Mouse (Mus musculus): ENCODE data around the gene Slc2a9. TPM values are rescaled to one million over a fixed set of nuclear protein-coding genes. Genes with fewer than 3 reads are reported as not detected.

The Slc2a9 gene
- polyA plus RNA-seq, 1 experiment from 2014 or later, result 1.2 TPM

- no peak overlapping the region for H3K4me3 ChIP-seq (ENCODE audit: low read depth, low read length)
- WGBS, result 92% methylated on average over 6 of the region's 6 CpGs
- H3K36me3 ChIP-seq (ENCODE audit: control insufficient read depth, insufficient read depth, low read length), result no peaks in the 10 kb centered on the region
- no peak overlapping the region for H3K4me2 ChIP-seq (ENCODE audit: low read length)
- no peaks in the 10 kb centered on the region for H3K9me3 ChIP-seq (ENCODE audit: control insufficient read depth, low read length)
- ATAC-seq (replicated peaks; ENCODE audit: low FRiP score, low TSS enrichment, low read depth) (no peak), DNase-seq (ENCODE audit: low spot score) (no peak)
- H3K9ac ChIP-seq (ENCODE audit: low read length), result no peak overlapping the region
- H3K27me3 ChIP-seq (replicated peaks; ENCODE audit: control insufficient read depth, insufficient read depth, low read length), result no peaks in the 10 kb centered on the region
- no peaks in the 10 kb centered on the region for H3K4me1 ChIP-seq (replicated peaks; ENCODE audit: control insufficient read depth, insufficient read depth, low read length)
- H3K27ac ChIP-seq (ENCODE audit: low read depth), result no peak overlapping the region
Measured at GRCm38 (mm10) chr5:38493890-38494289, 9.1 kb downstream of the Slc2a9 start.

GRCm38 (mm10) chr5:38491763-38492162, 11.2 kb downstream of the Slc2a9 start:
- ATAC-seq (replicated peaks; ENCODE audit: low FRiP score, low TSS enrichment, low read depth), result no peak
- Histone ChIP-seq H3K9ac (ENCODE audit: low read length) (no peak overlapping the region), H3K36me3 (ENCODE audit: control insufficient read depth, insufficient read depth, low read length) (no peaks in the 10 kb centered on the region), H3K4me2 (ENCODE audit: low read length) (no peak overlapping the region), H3K4me1 (replicated peaks; ENCODE audit: control insufficient read depth, insufficient read depth, low read length) (no peaks in the 10 kb centered on the region), H3K27me3 (replicated peaks; ENCODE audit: control insufficient read depth, insufficient read depth, low read length) (no peaks in the 10 kb centered on the region), H3K4me3 (ENCODE audit: low read depth, low read length) (no peak overlapping the region), H3K9me3 (ENCODE audit: control insufficient read depth, low read length) (no peaks in the 10 kb centered on the region), H3K27ac (ENCODE audit: low read depth) (no peak overlapping the region)
- 70% methylated on average over 8 of the region's 8 CpGs for WGBS
- DNase-seq (ENCODE audit: low spot score), result no peak

GRCm38 (mm10) chr5:38489739-38490138, 13.2 kb downstream of the Slc2a9 start:
- Histone ChIP-seq H3K9me3 (ENCODE audit: control insufficient read depth, low read length) (no peaks in the 10 kb centered on the region), H3K9ac (ENCODE audit: low read length) (no peak overlapping the region), H3K36me3 (ENCODE audit: control insufficient read depth, insufficient read depth, low read length) (no peaks in the 10 kb centered on the region), H3K27ac (ENCODE audit: low read depth) (no peak overlapping the region), H3K4me3 (ENCODE audit: low read depth, low read length) (no peak overlapping the region), H3K4me1 (replicated peaks; ENCODE audit: control insufficient read depth, insufficient read depth, low read length) (no peaks in the 10 kb centered on the region), H3K27me3 (replicated peaks; ENCODE audit: control insufficient read depth, insufficient read depth, low read length) (no peaks in the 10 kb centered on the region), H3K4me2 (ENCODE audit: low read length) (no peak overlapping the region)
- DNase-seq (ENCODE audit: low spot score) (no peak), ATAC-seq (replicated peaks; ENCODE audit: low FRiP score, low TSS enrichment, low read depth) (no peak)
- WGBS, result 88% methylated on average over 4 of the region's 4 CpGs

GRCm38 (mm10) chr5:38488673-38489615, 14.0 kb downstream of the Slc2a9 start:
- no peaks in the 10 kb centered on the region for H3K27me3 ChIP-seq (replicated peaks; ENCODE audit: control insufficient read depth, insufficient read depth, low read length)
- DNase-seq (ENCODE audit: low spot score) (no peak), ATAC-seq (replicated peaks; ENCODE audit: low FRiP score, low TSS enrichment, low read depth) (no peak)
- H3K36me3 ChIP-seq (ENCODE audit: control insufficient read depth, insufficient read depth, low read length), result no peaks in the 10 kb centered on the region
- no peak overlapping the region for H3K27ac ChIP-seq (ENCODE audit: low read depth)
- no peak overlapping the region for H3K4me3 ChIP-seq (ENCODE audit: low read depth, low read length)
- no peaks in the 10 kb centered on the region for H3K9me3 ChIP-seq (ENCODE audit: control insufficient read depth, low read length)
- no peak overlapping the region for H3K9ac ChIP-seq (ENCODE audit: low read length)
- 73% methylated on average over 20 of the region's 20 CpGs for WGBS
- H3K4me1 ChIP-seq (replicated peaks; ENCODE audit: control insufficient read depth, insufficient read depth, low read length), result 0 out of 2 replicates have a peak, but pooled peaks cover under 1% of the 10 kb centered on the region
- no peak overlapping the region for H3K4me2 ChIP-seq (ENCODE audit: low read length)

- DNase-seq (ENCODE audit: low spot score), result no peak
- H3K27ac ChIP-seq (ENCODE audit: low read depth), result no peak overlapping the region
- no peak overlapping the region for H3K4me3 ChIP-seq (ENCODE audit: low read depth, low read length)
- 0 out of 2 replicates have a peak, but pooled peaks cover 3% of the 10 kb centered on the region for H3K4me1 ChIP-seq (replicated peaks; ENCODE audit: control insufficient read depth, insufficient read depth, low read length)
- no peaks in the 10 kb centered on the region for H3K36me3 ChIP-seq (ENCODE audit: control insufficient read depth, insufficient read depth, low read length)
- no peaks in the 10 kb centered on the region for H3K27me3 ChIP-seq (replicated peaks; ENCODE audit: control insufficient read depth, insufficient read depth, low read length)
- WGBS, result 48% methylated on average over 6 of the region's 6 CpGs
- no peaks in the 10 kb centered on the region for H3K9me3 ChIP-seq (ENCODE audit: control insufficient read depth, low read length)
- H3K9ac ChIP-seq (ENCODE audit: low read length), result no peak overlapping the region
- no peak for ATAC-seq (replicated peaks; ENCODE audit: low FRiP score, low TSS enrichment, low read depth)
- H3K4me2 ChIP-seq (ENCODE audit: low read length), result no peak overlapping the region
Measured at GRCm38 (mm10) chr5:38488026-38488425, 14.9 kb downstream of the Slc2a9 start.

- no peak overlapping the region for H3K4me3 ChIP-seq (ENCODE audit: low read depth, low read length)
- H3K36me3 ChIP-seq (ENCODE audit: control insufficient read depth, insufficient read depth, low read length), result no peaks in the 10 kb centered on the region
- 0 out of 2 replicates have a peak, but pooled peaks cover 3% of the 10 kb centered on the region for H3K4me1 ChIP-seq (replicated peaks; ENCODE audit: control insufficient read depth, insufficient read depth, low read length)
- no peak overlapping the region for H3K4me2 ChIP-seq (ENCODE audit: low read length)
- H3K9ac ChIP-seq (ENCODE audit: low read length), result no peak overlapping the region
- ATAC-seq (replicated peaks; ENCODE audit: low FRiP score, low TSS enrichment, low read depth), result no peak
- H3K27me3 ChIP-seq (replicated peaks; ENCODE audit: control insufficient read depth, insufficient read depth, low read length), result no peaks in the 10 kb centered on the region
- WGBS, result 77% methylated on average over 4 of the region's 4 CpGs
- no peak for DNase-seq (ENCODE audit: low spot score)
- H3K9me3 ChIP-seq (ENCODE audit: control insufficient read depth, low read length), result no peaks in the 10 kb centered on the region
- H3K27ac ChIP-seq (ENCODE audit: low read depth), result no peak overlapping the region
Measured at GRCm38 (mm10) chr5:38487247-38487646, 15.7 kb downstream of the Slc2a9 start.

- H3K4me1 ChIP-seq (replicated peaks; ENCODE audit: control insufficient read depth, insufficient read depth, low read length), result 0 out of 2 replicates have a peak, but pooled peaks cover 3% of the 10 kb centered on the region
- no peak for ATAC-seq (replicated peaks; ENCODE audit: low FRiP score, low TSS enrichment, low read depth)
- no peak for DNase-seq (ENCODE audit: low spot score)
- H3K4me3 ChIP-seq (ENCODE audit: low read depth, low read length), result no peak overlapping the region
- no peaks in the 10 kb centered on the region for H3K9me3 ChIP-seq (ENCODE audit: control insufficient read depth, low read length)
- no peak overlapping the region for H3K9ac ChIP-seq (ENCODE audit: low read length)
- no peaks in the 10 kb centered on the region for H3K27me3 ChIP-seq (replicated peaks; ENCODE audit: control insufficient read depth, insufficient read depth, low read length)
- H3K27ac ChIP-seq (ENCODE audit: low read depth), result no peak overlapping the region
- no peaks in the 10 kb centered on the region for H3K36me3 ChIP-seq (ENCODE audit: control insufficient read depth, insufficient read depth, low read length)
- H3K4me2 ChIP-seq (ENCODE audit: low read length), result no peak overlapping the region
- WGBS, result 68% methylated on average over 4 of the region's 4 CpGs
Measured at GRCm38 (mm10) chr5:38485946-38486345, 17.0 kb downstream of the Slc2a9 start.

- H3K9me3 ChIP-seq (ENCODE audit: control insufficient read depth, low read length), result no peaks in the 10 kb centered on the region
- peaks cover 12% of the 10 kb centered on the region for H3K4me1 ChIP-seq (replicated peaks; ENCODE audit: control insufficient read depth, insufficient read depth, low read length)
- no peaks in the 10 kb centered on the region for H3K36me3 ChIP-seq (ENCODE audit: control insufficient read depth, insufficient read depth, low read length)
- H3K4me2 ChIP-seq (ENCODE audit: low read length), result no peak overlapping the region
- 62% methylated on average over 7 of the region's 7 CpGs for WGBS
- H3K9ac ChIP-seq (ENCODE audit: low read length), result no peak overlapping the region
- no peak for DNase-seq (ENCODE audit: low spot score)
- H3K27ac ChIP-seq (ENCODE audit: low read depth), result no peak overlapping the region
- H3K4me3 ChIP-seq (ENCODE audit: low read depth, low read length), result no peak overlapping the region
- no peaks in the 10 kb centered on the region for H3K27me3 ChIP-seq (replicated peaks; ENCODE audit: control insufficient read depth, insufficient read depth, low read length)
- no peak for ATAC-seq (replicated peaks; ENCODE audit: low FRiP score, low TSS enrichment, low read depth)
Measured at GRCm38 (mm10) chr5:38483518-38484110, 19.3 kb downstream of the Slc2a9 start.

Data from intestine, embryonic 14.5 days (tissue).